Mouse (Mus musculus): ENCODE data around the gene As3mt. TPM values are rescaled to one million over a fixed set of nuclear protein-coding genes. Genes with fewer than 3 reads are reported as not detected.
A peak's percentile ranks its signal among the peaks of the same experiment; 100 is the strongest.
"Not testable (repeated sequence)": the region's sequence is repeated elsewhere in the genome, so short reads cannot be mapped to it uniquely, and the experiment has no call there.

As3mt gene
- total RNA-seq, 2 experiments from 2014 or later = 1.6 to 6.6 TPM

DNA sequence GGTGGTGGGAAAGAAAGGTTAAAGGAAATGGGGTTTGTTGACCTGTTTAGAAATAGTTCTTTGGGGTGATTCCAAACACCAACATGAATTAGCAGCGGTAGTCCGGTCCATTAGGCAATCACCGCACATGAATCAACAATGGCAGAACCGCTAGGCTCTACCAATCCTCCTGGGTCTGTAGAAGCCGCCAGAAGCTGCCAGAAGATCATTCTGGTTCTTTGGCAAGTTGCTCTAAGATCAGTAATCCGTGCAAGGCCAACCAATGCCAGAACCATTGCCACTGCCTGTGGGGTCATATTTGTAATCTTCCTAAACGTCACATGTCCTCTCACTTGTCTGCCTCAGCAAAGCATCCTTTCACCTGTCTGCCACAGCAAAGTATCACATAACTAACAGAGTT lies 10.3 kb upstream of the As3mt start:
- no peak for ATAC-seq (replicated peaks; ENCODE audit: low FRiP score, low TSS enrichment, poor library complexity, severe bottlenecking)

DNA sequence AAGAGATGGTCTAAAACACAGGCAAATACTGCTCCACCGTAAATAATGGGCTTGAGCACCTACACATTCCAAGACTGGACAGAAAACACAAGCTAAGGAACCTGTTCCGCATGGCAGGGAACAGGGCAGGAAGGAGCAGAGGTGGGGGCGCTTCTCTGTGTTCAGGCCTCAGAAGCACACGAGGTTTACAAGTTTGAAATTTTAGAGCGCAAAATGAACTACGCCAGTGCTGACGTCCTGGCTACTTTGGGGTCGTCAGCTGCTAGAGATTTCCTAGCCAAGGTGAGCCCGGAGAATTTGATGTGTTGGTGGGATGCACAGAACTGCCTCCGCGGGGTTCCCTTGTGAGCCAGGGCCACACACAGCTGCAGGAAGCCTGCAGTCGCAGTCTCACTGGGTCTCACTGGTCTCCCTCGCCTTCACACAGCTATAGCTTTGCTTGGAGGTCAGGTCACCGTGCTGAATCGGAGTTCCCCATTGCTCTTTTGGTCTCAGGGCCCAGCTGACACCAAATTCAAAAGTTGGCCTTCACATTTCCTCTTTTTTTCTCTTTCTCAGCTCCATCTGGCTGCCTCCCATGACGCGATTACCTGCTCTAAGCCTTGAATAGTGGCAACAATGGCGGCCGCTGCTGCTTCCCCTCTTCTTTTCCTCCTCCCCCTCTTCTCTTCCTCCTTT lies 9.3 kb upstream of the As3mt start:
- ATAC-seq (replicated peaks; ENCODE audit: low FRiP score, low TSS enrichment, poor library complexity, severe bottlenecking) = no peak

DNA sequence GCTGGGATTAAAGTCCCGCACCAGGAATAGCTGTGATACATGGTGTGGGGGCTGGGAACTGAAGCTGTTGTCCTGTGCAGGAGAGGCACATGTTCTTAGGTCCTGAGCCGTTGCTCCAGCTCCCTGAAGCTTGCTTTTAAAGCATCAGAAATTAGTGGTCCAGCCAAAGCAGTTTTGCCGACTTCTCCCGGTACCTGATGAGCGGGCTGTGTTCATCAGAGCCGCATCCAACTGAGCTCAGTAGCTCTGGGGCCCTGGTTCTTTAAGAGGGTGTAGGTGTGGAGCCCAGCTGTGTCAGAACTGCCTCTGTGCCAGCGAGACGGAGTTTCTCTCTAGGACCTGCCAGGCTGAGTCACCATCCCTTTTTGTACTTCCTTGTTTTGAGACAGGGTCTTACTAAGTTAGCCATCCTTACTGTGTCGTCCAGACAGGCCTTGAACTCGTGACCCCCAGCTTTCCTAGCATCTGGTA lies 8.2 kb upstream of the As3mt start:
- no peak for ATAC-seq (replicated peaks; ENCODE audit: low FRiP score, low TSS enrichment, poor library complexity, severe bottlenecking)

DNA sequence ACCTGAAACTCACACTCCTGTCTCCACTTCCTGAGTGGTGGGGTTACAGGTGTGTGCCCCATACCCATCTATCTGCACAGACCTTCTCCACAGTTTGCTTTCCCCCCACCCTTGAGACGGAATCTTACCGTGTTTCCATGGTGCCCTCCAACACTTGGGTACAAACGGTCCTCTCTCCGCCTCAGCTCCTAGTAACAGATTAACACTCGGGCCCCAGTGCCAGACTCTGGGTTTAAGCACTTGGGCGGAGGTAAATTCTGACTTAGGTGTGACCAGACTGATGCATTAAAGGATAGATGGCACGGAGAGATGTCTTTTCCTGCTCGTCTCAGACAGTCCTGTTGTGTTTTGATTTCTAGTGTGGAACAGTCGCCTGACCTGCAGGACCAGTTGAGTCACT lies 6.1 kb upstream of the As3mt start:
- ATAC-seq (replicated peaks; ENCODE audit: low FRiP score, low TSS enrichment, poor library complexity, severe bottlenecking) = no peak

DNA sequence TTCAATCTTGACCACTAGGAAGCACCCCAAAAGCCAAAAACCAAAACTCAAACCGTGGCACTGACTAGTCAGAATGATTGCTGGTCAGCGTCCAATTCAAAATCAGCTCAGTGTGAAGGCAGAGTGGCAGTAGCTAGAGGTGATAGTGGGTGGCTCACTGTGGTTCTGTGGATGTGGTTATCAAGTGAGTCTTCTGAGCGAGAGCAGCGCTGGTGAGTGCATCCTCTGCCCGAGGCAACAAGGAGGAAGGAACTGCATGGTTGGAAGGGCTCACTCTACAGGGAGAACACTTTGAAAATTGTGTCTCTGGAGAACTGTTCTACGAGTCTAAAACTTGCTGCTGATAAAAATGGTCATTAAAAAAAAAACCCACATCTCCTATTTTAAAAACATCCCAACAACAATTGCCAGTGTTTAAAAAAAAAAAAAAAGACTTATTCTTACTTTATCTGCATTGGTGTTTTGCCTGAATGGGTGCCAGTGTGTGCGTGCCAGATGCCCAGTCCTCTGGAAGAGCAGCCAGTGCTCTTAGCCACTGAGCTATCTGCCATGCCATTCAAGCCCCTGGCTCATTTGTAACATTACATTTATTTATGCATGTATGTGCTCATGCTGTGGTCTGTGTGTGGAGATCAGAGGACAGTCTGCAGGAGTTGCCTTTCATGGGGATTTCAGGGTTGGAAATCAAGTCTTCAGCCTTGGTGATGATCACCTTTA lies 1.3 kb upstream of the As3mt start:
- ATAC-seq (replicated peaks; ENCODE audit: low FRiP score, low TSS enrichment, poor library complexity, severe bottlenecking) = peak; percentile 88

DNA sequence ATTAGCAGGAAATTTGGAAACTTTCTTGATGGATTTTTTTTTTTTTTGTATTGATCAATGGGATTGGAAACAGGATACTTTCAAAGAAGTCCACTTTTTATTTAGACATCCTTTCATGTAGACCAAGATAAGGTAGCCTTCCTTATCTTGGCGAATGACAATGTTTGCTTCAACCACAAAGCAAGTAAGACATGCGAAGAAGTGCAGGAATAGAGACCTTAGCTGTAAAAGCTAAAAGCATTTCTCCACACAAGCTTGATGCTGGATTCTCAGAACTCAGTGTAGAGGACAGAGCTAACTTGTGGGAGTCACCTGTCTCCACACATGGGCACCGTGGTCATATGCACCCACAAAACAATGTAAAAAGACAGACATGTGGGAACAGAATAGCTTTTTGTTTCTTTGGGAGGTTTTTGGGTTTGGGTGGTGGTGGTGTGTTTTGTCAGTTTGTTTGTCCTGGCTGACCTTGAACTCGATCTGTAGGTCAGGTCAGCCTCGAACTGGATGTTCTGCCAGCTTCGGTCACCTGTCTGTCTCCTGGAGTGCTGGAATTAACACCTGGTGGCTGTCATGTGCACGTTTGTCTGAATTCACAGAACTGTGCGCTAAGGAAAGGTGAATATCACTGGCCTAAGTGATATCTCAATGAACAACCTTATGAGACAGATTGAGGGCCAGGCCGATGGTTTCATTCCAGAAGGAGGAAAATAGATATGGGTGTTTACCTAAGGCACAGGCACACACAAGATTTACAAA lies 540 bp upstream of the As3mt start:
- ATAC-seq (replicated peaks; ENCODE audit: low FRiP score, low TSS enrichment, poor library complexity, severe bottlenecking) = no peak

DNA sequence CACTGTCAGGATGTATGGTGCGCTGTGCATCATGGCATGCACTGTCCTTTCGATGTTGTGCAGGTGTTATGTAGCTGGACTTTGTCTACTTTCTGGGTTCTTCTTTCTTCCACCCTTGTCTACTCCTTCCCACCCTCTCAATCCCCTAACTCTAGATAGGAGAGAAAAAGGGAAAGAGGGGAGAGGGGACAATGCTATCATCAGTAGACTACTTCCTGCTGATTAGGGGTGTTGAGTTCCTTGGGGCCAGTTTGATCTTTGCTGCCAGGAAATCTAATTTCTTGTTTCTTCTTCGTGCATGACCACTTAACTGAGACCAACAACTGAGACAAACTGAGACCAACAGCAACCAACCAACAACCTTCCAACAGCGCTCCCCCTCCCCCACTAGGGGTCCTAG lies 3.4 kb downstream of the As3mt start:
- no peak for ATAC-seq (replicated peaks; ENCODE audit: low FRiP score, low TSS enrichment, poor library complexity, severe bottlenecking)

DNA sequence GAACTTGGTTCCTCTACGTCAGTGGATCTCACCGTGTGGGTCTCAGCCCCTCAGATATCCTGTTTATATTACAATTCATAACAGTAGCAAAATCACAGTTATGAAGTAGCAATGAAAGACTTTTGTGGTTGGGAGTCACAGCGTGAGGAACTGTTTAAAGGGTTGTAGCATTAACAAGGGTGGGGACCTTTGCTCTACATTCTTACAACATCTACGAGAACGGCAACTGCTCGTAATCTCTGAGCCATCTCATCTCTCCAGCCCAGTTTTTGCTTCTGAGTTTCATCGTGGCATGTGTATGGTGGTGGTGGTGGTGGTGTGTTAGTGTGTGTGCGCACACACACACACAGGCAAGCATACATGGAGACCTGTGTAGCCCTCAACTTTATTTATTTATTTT lies 7.0 kb downstream of the As3mt start:
- ATAC-seq (replicated peaks; ENCODE audit: low FRiP score, low TSS enrichment, poor library complexity, severe bottlenecking) = no peak

DNA sequence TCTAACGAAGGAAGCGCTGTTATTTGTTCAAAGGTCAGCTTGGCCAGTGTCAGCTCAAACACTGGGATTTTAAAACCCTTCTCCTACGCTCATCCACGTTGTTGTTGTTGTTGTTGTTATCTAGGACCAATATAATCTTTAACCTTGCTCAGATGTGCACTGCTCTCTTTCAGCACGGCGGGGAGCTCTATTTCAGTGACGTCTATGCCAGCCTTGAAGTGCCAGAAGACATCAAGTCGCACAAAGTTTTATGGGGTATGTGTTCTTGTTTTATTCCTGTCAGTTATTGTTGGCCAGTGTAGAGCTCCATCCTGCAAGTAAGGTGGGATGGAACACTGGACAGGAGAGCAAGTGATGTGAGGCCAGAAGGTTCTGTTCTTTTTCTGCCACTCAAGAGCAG lies 7.8 kb downstream of the As3mt start:
- no peak for ATAC-seq (replicated peaks; ENCODE audit: low FRiP score, low TSS enrichment, poor library complexity, severe bottlenecking)

DNA sequence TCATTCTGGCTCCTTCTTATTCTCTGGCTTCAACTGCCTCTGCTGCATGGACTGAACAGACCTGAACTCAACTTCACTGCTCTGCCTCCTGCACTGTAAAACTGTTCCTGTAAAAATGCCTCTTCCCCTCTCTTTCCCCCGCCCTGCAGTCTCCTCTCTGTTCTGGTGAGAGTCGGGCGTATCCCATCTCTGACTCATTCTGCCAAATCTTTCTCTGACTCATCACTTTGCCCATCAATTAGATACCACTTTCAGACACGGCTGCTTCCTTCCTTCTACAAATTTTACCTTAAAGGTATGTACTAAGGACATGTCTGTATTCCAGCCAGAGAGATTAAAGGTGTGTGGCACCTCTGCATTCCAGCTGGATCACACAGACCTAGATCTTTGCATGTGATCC lies 10.9 kb downstream of the As3mt start:
- ATAC-seq (replicated peaks; ENCODE audit: low FRiP score, low TSS enrichment, poor library complexity, severe bottlenecking) = no peak

DNA sequence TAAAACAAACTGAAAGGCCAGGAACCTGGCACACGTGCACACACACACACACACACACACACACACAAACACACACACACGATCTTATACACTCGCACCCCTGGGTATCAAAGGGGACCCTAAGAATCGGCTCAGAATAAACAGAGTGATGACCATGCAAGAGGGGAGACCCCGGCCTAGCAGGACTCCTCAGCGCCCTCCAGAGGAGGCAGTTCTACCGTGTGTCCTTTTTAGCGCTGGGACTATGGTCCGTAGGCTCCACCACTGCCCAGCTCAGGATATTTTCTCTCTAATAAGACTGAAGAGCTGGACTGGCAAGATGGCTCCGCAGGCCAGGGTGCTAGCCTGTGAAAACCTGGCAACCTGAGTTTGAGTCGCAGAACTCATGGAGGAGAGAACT lies 17.2 kb downstream of the As3mt start:
- ATAC-seq (replicated peaks; ENCODE audit: low FRiP score, low TSS enrichment, poor library complexity, severe bottlenecking) = no peak

DNA sequence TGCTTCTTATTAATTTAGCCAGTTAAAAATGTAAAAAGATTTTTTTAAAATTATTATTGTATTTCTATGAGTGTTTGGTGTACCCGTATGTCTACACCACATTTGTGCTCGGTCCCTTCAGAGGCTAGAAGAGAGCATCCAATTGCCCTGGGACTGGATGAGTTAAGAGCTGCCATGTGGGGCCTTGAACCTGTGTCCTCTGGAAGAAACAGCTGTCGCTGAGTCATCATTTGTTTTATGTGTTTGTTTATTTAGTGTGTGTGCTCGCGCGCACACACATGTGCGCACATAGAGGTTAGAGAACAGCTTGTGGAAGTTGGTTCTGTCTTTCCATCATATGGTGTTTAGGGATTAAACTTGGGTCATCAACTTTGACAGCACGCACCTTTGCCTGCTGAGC lies 18.9 kb downstream of the As3mt start:
- ATAC-seq (replicated peaks; ENCODE audit: low FRiP score, low TSS enrichment, poor library complexity, severe bottlenecking) = no peak

DNA sequence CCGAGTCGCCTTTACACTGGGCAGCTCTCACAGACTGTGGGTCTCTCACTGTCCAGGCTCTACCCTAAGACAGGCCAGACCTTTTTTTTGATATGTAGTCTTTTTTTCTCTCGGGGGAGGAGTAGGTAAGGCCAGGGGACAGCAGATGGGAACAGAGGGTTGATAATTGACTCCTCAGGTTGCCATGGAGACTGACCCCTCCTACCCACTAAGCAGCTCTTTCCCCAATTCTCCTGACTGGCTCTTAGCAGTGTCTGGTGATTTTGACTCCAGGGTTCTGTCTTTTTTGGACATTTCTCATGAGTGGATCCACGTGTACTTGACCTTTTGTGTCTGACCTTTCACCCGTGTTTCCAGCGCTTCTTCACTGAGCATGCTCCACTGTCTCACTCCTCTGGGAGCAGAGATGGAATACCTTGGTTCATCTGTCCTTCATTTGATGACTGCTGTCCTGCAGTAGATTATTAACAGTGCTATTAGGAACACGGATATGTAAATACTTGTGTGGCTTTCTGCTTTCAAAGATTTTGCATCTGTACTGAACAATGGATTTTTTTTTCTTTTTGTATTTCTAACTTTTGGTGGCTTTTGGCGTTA lies 20.0 kb downstream of the As3mt start:
- ATAC-seq (replicated peaks; ENCODE audit: low FRiP score, low TSS enrichment, poor library complexity, severe bottlenecking) = 0 out of 2 replicates have a peak, but pooled peaks have one; percentile 25

DNA sequence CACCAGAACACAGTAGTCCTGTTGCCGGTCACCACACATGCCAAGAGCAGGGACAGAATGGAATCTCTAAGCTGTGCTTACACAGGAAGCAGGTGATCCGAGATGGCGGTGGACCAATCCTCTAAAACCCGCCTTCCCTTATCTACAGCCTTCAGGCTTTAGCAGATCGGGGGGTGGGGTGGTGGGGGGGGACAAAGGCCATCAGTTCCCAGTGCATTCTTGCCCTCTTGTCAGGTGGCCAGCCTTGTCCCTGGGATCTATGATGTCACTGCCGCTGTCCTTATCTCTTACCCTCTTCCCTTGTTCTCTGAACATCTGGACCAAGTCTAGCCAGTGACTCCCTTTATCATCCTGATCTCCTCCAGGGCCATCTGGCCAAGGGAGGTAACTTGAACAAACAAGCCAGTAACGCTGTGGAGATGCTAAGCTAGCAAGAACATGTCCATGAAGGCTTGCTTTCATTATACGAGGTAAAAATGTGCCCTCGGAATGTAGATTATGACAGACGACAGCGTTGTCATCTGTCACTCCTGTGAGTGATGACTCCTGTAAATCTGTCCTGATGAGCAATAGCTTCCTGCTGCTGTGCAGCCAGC lies 20.8 kb downstream of the As3mt start:
- peak; percentile 92 for ATAC-seq (replicated peaks; ENCODE audit: low FRiP score, low TSS enrichment, poor library complexity, severe bottlenecking)

DNA sequence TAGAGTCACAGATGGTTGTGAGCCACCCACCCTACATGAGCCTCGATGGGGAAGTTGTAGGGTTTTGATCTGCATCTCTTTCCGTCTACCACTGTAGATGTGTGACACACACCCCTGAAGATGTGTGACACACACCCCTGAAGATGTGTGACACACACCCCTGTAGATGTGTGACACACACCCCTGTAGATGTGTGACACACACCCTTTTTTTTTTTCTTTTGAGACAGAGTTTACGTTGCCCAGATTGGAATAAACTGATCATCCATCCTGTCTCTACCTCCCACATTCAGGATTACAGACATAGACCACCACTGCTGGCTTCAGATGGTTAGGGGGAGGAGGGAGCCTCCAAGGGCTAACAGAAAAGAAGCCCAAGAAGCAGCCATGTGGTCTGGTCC lies 21.7 kb downstream of the As3mt start:
- no peak for ATAC-seq (replicated peaks; ENCODE audit: low FRiP score, low TSS enrichment, poor library complexity, severe bottlenecking)

DNA sequence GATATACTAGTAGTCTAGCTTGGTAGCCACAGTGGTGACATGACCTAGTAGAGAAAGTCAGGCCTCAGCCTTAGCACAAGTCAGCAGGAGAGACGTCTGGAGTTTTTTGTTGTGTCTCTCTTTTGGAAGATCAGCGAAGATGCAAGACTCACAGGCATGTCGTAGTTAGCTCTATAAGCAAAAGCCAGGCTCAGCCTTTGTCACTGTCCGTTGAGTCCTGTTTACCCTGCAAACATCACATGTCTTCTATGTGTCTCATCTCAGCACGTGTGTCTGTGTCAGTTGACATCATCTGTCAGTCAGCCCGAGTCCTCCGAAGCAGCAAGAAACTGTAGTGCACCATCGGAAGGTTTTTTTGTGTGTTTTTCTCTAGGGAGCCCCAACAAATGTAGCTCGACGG lies 24.1 kb downstream of the As3mt start:
- no peak for ATAC-seq (replicated peaks; ENCODE audit: low FRiP score, low TSS enrichment, poor library complexity, severe bottlenecking)

DNA sequence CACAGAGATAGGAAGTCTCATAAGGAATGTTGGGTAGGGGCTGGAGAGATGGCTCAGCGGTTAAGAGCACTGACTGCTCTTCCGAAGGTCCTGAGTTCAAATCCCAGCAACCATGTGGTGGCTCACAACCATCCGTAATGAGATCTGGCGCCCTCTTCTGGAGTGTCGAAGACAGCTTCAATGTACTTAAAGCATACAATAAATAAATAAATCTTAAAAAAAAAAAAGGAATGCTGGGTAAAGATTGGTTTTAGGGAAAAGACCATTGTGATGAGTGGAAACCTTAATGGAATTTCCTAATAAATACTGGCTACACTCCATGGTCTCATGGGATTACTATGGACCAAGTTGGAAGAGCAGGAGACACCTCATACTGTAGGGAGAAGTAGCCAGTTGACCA lies 25.4 kb downstream of the As3mt start:
- not testable (repeated sequence) for ATAC-seq (replicated peaks; ENCODE audit: low FRiP score, low TSS enrichment, poor library complexity, severe bottlenecking)

DNA sequence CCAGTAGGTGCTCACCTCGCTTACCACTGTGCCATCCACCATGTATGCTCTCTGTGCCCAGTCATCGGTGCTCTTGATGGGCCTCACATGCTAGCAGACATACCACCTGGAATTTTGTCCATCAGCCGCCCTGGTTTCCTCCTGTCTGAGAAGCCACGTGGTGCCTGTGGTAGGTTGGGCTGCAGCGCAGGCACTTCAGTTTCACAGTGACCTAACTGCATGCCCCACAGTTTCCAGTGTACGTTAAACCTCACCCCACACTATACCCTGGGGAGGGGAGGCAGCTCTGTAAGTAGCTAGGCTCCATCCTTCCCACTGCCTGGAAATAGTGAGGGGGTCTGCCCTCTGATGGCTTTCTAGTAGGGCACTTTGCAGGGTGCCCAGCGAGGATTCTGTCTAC lies 26.4 kb downstream of the As3mt start:
- ATAC-seq (replicated peaks; ENCODE audit: low FRiP score, low TSS enrichment, poor library complexity, severe bottlenecking) = no peak

DNA sequence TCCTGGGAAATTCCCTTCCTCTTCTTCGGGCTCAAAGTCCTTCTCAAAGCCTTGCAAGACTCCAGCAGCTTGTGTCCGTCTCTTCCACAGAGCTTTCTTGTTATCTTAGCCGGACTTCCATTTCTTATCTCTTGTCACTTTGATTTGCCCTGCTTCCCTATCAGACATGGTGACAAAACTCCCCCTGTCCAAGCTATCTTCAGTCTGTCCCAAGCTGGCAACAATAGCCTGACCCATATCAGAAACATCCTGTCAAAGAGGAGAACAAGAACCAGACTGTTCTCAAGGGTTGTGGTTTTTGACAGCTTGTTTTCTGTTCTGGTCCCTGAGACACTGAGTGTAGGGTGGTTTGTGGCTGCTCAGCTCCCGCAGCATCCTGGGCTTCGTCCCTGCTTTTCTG lies 28.0 kb downstream of the As3mt start:
- ATAC-seq (replicated peaks; ENCODE audit: low FRiP score, low TSS enrichment, poor library complexity, severe bottlenecking) = no peak

DNA sequence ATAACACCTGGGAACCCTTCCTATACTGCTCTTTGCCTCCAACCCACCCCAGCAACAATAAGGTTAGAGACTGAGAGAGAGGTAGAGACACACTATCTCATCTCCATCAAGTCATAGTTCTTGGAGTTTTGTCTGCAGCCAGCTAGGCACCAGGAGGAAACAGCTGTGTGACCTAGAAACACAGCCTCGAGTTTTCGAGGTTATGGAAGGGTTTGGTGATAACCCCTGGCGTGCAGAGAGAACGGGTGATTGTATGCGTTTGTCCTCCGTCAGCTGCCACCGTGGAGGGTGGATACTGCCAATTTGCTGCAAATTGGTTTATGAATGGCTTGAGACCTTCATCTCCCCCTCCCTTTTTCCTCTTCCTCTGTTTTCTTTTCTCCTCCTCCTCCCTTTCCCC lies 29.8 kb downstream of the As3mt start:
- no peak for ATAC-seq (replicated peaks; ENCODE audit: low FRiP score, low TSS enrichment, poor library complexity, severe bottlenecking)
